Mouse (Mus musculus) c-Kit-negative CD71-positive TER-119-positive erythroid progenitor cells, embryonic 14.5 days (primary cell): Measurements from ENCODE around the gene Ctdspl.
A peak's percentile ranks its signal among the peaks of the same experiment; 100 is the strongest.

Source experiments
- DNase-seq: peaks from one replicate; pipeline ENCODE4 v3.0.0-alpha.2; 2013; ENCODE audit warnings: low read depth, low spot score

Ctdspl gene

GRCm38 (mm10) chr9:118926111-118926650, at the start of gene Ctdspl:
Gene Ctdspl (plus strand): TSS chr9:118926453.
- peak; percentile 48 for DNase-seq

DNA sequence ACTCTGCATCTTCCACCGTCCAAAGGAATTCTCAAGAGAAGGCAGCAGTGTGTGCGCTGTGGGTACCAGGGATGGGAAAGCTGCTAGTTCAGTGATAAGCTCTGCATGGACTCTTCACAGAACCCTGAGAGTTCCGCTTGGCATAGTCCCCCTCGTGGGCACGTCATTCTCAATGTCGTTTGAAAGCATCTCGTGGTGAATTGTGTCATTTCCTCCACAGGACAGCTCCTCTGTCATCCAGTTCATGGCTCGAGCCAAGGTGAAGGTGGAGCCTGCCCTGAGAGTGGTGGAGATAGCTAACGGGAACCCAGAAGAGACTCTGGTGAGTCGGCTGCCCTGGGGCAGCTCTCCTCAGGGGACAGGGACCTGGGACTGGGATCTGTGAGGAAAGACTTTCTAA, 49.4 kb upstream of the Ctdspl start:
- DNase-seq = no peak

DNA sequence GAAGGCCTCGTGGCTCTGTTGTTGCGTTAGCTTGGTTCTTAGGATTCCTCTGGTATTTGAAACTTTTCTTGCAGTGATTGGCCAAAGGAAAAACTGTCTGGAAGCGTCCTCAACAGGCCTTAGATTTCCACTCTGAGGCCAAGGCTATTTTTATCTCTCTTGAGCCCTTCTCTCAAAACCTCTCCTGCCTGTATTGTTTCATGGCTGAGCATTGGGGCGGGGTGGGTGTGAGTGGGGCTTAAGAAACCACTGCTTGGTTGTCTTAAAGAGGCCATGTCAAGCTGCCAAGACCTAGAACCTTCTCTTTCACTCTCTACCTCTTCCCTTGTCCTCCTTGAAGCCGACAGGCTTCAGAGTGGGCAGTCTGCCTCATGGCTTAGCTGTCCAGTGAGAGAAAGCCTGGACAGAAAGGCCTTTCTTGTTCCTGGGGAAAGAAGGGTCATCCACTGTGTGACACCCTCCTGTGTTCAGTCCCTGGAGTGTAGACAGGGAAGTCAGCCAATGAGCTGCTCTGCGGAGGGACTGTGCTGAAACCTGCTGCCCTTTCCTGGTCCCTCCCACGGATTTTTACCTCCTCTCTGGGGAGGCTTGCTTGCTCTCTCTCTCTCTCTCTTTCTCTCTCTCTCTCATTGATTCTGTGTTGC, 48.8 kb upstream of the Ctdspl start:
- no peak for DNase-seq

DNA sequence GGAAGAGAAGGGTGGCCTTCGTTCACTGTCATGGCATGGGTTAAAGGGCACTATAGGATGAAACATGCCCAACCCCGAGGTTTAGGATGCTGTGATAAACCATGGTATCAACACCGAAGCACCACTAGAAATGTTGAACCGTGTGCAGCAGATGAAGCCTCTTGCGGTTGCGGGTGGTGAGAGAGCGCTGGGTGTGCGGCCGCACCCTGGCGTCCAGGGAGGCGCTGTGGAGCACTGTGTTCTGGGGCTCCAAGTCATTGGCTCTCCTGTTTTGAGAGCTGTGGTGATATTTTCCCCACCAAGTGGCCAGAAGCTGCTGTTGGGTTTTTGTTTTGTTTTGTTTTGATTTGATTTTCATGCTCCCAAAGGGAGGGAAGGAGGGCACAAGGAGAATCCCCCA, 47.7 kb upstream of the Ctdspl start:
- DNase-seq = no peak

- no peak for DNase-seq
Measured at GRCm38 (mm10) chr9:118881281-118881945, 44.8 kb upstream of the Ctdspl start.

GRCm38 (mm10) chr9:118881946-118882284, 44.3 kb upstream of the Ctdspl start:
- no peak for DNase-seq

DNA sequence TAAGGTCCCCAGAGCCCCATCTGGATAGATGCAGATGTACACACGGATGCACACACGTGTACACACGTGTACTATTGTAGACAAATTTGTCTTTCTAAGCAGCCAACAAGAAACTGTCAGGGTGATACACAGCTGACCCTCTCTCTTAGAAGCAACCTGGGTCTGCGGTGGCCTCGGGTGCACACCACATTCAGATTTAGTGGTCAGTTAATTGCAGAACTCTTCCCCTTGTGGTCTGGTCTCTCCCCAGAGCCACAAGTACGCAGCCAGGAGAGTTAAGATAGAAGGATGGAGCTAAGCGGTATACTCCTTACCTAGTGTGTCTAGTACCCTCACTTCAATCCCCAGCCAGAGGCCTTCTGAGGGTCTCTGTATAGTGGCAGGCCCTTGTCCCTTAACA, 43.1 kb upstream of the Ctdspl start:
- no peak for DNase-seq

DNA sequence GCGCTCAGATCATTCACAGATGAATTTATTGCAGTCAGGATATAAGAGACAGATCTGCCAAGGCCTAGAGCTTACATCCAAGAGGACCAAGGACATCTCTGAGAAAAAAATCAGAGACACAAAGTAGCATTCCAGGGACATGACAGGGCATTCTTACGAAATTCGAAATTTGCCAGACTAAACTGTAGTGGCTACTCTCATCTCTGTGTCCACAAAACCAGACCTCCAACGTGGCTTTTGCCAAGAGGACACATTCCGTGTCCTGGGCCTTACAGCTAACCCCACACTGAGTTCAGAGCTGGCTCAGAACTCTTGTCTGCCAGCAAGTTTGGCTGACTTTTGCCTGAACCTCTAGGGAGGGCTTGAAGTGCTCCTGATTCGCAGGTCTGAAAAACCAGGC, 40.5 kb upstream of the Ctdspl start:
- no peak for DNase-seq

GRCm38 (mm10) chr9:118887201-118887600, 39.1 kb upstream of the Ctdspl start:
- DNase-seq = no peak

DNA sequence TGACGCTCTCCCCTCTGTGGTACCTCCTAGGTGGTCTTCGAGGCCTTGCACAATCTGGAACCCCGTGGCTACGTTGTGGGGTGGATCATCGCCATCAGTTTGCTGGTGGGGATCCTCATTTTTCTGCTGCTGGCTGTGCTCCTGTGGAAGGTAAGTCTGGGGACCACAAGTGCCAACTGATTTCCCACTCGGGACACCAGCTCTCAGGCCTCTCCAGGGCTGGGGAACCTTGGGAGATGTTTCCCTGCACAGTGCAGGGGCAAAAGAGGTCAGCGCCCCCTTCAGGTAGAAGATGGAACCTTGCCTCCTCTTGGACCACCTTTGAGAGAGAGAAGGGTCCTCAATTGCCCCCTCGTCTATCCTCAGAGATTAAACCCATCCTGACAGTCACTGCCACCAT, 38.5 kb upstream of the Ctdspl start:
- no peak for DNase-seq

GRCm38 (mm10) chr9:118890149-118890548, 36.1 kb upstream of the Ctdspl start:
- no peak for DNase-seq

DNA sequence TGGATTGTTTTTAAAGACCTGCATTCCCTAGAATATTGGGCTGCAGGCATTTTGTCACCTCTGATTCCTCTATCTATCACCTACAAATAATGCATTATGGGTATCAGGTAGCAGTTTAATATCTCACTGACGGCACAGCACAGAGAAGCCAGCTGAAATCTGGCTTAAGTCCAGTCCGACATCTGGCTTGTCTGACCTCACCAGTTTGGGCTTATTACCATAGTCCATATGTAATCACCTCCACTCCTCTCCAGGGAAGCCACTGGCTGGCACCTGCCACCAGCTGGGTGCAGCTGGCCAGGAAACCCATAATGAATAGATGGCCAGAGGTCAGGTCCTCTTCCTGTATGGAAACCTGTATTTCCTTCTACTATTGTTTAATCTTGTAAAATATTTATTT, 35.6 kb upstream of the Ctdspl start:
- no peak for DNase-seq

DNA sequence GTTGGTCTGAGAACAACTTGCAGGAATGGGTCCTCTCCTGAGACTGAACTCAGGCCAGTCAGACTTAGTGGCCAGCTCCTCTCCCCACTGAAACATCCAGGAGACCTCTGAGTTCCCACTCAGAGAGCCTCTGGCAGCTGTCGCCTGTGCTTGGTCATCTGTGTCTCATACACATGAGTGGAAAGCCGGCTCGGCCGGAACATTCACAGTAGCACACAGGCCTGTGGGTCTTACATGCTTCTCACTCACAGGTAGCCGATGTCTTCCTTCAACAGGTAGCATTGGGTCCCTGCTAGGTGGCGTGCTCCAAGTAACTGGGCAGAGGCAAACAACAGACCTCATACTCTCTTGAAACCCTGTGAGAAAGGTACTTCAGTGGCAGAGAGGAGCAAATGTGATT, 35.2 kb upstream of the Ctdspl start:
- DNase-seq = no peak

DNA sequence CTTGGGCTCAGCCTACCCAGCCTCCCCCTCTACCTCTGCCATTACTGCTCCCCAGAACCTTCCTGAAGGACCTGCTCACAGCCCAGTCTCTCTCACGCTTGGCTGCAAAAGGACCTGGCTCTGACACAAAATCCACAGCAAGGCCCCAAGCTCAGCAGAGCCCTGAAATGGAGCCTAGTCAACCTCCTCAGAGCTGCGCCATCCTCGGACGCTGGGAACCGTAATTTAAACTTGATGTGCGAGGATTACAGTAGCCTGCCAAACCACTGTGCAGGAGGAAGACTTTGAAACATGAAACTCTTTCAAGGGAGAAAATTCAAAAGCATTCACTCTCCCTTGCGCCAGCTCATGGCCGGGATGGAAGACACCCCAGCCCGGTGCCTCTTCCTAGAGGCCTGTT, 34.7 kb upstream of the Ctdspl start:
- DNase-seq = no peak

DNA sequence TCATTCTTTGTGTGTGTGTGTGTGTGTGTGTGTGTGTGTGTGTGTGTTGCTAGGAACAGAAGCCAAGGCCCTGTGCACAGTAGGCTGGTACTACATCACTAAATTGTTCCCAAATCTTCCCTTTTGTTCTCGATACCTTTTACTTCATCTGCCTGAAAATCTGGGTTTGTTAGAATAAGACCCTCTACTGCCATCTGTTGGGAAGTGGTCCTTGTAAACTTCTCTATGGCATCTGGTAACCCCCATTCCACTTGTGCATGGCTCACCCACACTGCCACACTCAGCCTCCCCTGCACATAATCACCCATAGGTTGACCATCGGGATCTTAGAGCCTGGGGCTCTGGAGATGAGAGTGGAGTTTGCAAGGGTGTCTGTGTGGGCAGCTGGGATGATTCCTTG, 31.2 kb upstream of the Ctdspl start:
- DNase-seq = no peak

DNA sequence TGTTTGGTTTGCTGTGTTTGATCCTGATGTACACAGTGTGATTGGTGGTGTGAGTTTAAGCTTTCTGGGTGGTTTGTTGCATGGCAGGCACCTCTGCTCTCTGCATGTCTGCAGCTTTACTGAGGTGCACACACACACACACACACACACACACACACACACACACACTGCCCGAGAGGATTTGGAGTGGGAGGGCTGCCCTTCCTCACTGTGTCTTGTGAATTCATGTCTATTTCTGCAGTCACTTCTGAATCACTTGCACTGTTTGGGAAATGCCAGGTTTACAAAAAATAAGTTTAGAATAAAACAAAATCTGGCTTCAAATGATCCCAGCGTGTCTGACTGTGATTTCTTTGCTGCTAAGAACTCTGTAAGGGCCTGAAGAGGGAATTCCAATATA, 25.6 kb upstream of the Ctdspl start:
- no peak for DNase-seq

- DNase-seq = no peak
Measured at GRCm38 (mm10) chr9:118901917-118902316, 24.3 kb upstream of the Ctdspl start.

GRCm38 (mm10) chr9:118907934-118908620, 18.2 kb upstream of the Ctdspl start:
- no peak for DNase-seq

DNA sequence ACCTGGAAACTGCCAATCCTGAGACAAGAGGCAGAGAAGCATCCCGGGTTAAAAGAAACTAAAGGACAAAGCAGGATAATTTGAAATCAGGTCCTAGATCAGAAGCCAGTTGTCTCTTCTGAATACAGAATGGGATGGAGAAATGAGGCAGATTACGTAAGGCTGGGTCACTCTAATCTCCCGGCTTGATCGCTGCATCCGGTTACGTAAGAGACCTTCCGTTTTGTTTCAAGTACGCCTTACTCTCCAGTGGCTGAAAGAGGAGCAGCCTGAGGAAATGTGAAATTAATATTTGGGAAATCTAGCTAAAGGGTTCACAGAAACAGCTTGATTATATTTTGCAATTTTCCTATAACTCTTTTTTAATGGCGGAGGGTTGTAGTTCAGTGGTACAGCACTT, 13.2 kb upstream of the Ctdspl start:
- DNase-seq = no peak

GRCm38 (mm10) chr9:118913613-118914012, 12.6 kb upstream of the Ctdspl start:
- DNase-seq = no peak

GRCm38 (mm10) chr9:118914589-118914988, 11.7 kb upstream of the Ctdspl start:
- no peak for DNase-seq

- no peak for DNase-seq
Measured at GRCm38 (mm10) chr9:118915290-118915689, 11.0 kb upstream of the Ctdspl start.

DNA sequence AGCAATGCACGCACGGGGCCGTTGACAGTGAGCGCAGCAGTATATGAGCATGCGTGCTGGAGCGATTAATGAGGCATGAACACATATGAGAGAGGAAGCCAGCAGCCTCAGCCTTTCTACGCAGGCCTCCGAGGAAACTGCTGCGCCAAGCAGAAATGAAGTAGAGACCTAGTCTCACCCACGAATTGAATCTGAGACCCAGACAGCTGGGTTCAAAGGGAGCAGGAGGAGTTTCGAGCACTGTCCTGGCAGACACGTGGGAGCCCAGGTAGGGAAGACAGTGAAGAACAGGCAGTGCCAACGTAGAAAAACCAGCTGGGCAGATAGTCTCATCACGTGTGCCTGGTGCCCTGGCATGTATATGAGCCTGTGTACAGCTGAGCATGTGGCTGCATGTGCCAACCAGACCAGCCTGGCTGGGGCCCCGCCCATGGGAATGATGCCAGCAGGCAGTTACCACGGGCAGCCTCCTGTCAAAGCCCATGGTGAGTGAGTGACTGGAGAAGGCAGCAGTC, 6.5 kb upstream of the Ctdspl start:
- DNase-seq = no peak
